Mouse (Mus musculus) activated CD4-positive, CD25-positive, alpha-beta regulatory T cell, adult 9 weeks (primary cell): ENCODE measurements around the gene Gphb5. TPM values are rescaled to one million over a fixed set of nuclear protein-coding genes. Genes with fewer than 3 reads are reported as not detected.

Experiments
- polyA plus RNA-seq: library from polyadenylated mRNA; unstranded; fragments of 100-300 nt; shearing (Covaris generic); gene quantifications from one replicate; pipeline ENCODE4 v1.2.1, GENCODE M21; 2017

Gphb5 gene
- not detected for polyA plus RNA-seq

GRCm38 (mm10) chr12:75416681-75417080, at the start of gene Gphb5:
Gene Gphb5, minus strand, starts transcription at chr12:75416781.

Other genes with a start within 250 kb of the Gphb5 start
- not detected for gene Kcnh5, start 239.4 kb downstream of the Gphb5 start, polyA plus RNA-seq
- not detected for gene Rhoj, start 108.5 kb downstream of the Gphb5 start, polyA plus RNA-seq
- gene Ppp2r5e, start 179.5 kb upstream of the Gphb5 start, polyA plus RNA-seq: 5.1 TPM